Mouse (Mus musculus) midbrain, embryonic 13.5 days (tissue): ENCODE measurements around the gene Spag9. TPM values are rescaled to one million over a fixed set of nuclear protein-coding genes. Genes with fewer than 3 reads are reported as not detected.

Experiments
- ATAC-seq: fragments of 200-750 bp; cut with Nextera tagmentation; 2 replicates; pipeline ENCODE4 v1.8.0; 2017; ENCODE audit warnings: mild to moderate bottlenecking, moderate TSS enrichment, moderate library complexity
- H3K27ac ChIP-seq: fragments of 300-500 bp; sonication (generic); 2 replicates; pipeline ENCODE4 v1.5.1; 2015; ENCODE audit warnings: inconsistent platforms, mild to moderate bottlenecking, moderate library complexity
- H3K27me3 ChIP-seq: fragments of 300-500 bp; sonication (generic); 2 replicates; pipeline ENCODE4 v1.6.1; 2015; ENCODE audit warnings: mild to moderate bottlenecking, inconsistent platforms
- H3K36me3 ChIP-seq: fragments of 300-500 bp; sonication (generic); 2 replicates; pipeline ENCODE4 v1.6.1; 2015; ENCODE audit warnings: mild to moderate bottlenecking, inconsistent platforms
- H3K4me1 ChIP-seq: fragments of 300-500 bp; sonication (generic); replicated peaks from 2 replicates; pipeline ENCODE4 v1.6.1; 2015; ENCODE audit warnings: inconsistent platforms
- H3K4me2 ChIP-seq: fragments of 300-500 bp; sonication (generic); replicated peaks from 2 replicates; pipeline ENCODE4 v1.6.1; 2015; ENCODE audit warnings: moderate library complexity, mild to moderate bottlenecking, inconsistent platforms
- H3K4me3 ChIP-seq: fragments of 300-500 bp; sonication (generic); replicated peaks from 2 replicates; pipeline ENCODE4 v1.5.1; 2015; ENCODE audit warnings: mild to moderate bottlenecking, inconsistent platforms
- H3K9ac ChIP-seq: fragments of 300-500 bp; sonication (generic); replicated peaks from 2 replicates; pipeline ENCODE4 v1.6.1; 2015; ENCODE audit warnings: mild to moderate bottlenecking, inconsistent platforms
- H3K9me3 ChIP-seq: fragments of 300-500 bp; sonication (generic); 2 replicates; pipeline ENCODE4 v1.6.1; 2016; ENCODE audit warnings: mild to moderate bottlenecking, inconsistent platforms
- WGBS: fragments of 180-500 bp; shearing (Covaris S2); methylation state at CpG from one replicate; pipeline ENCODE4 v1.1.7; 2015; 5-methylcytosine and 5-hydroxymethylcytosine counted together
- polyA plus RNA-seq: library from polyadenylated mRNA; unstranded; fragments of >200 nt; fragmentation: Nextera tagmentation; extraction: Ambion mirVana; gene quantifications from 2 replicates; pipeline ENCODE4 v1.2.1, GENCODE M21; 2015

Spag9 gene
- polyA plus RNA-seq, 1 experiment from 2014 or later = 109 TPM

- no peaks in the 10 kb centered on the region for H3K36me3 ChIP-seq
- no peak for ATAC-seq
- no peak overlapping the region for H3K9ac ChIP-seq
- H3K27me3 ChIP-seq = no peaks in the 10 kb centered on the region
- H3K4me1 ChIP-seq = no peaks in the 10 kb centered on the region
- 78% methylated on average over 8 of the region's 8 CpGs for WGBS
- no peak overlapping the region for H3K27ac ChIP-seq
- H3K4me3 ChIP-seq = no peak overlapping the region
- H3K9me3 ChIP-seq = no peaks in the 10 kb centered on the region
- H3K4me2 ChIP-seq = no peak overlapping the region
Measured at GRCm38 (mm10) chr11:93987625-93988327, 8.1 kb upstream of the Spag9 start.

GRCm38 (mm10) chr11:93988328-93989062, 7.4 kb upstream of the Spag9 start:
- Histone ChIP-seq H3K9ac (no peak overlapping the region), H3K4me1 (no peaks in the 10 kb centered on the region), H3K9me3 (no peaks in the 10 kb centered on the region), H3K27me3 (no peaks in the 10 kb centered on the region), H3K4me2 (no peak overlapping the region), H3K4me3 (no peak overlapping the region), H3K27ac (no peak overlapping the region), H3K36me3 (no peaks in the 10 kb centered on the region)
- 69% methylated on average over 12 of the region's 12 CpGs for WGBS
- no peak for ATAC-seq

GRCm38 (mm10) chr11:93994531-93994930, 1.4 kb upstream of the Spag9 start:
- peak overlapping the region; percentile 95; the same call in 1 of the 2 replicates for H3K4me3 ChIP-seq
- H3K9me3 ChIP-seq = no peaks in the 10 kb centered on the region
- peak overlapping the region; percentile 99 for H3K4me2 ChIP-seq
- peak overlapping the region; percentile 91; the same call in 1 of the 2 replicates for H3K9ac ChIP-seq
- 68% methylated on average over 5 of the region's 5 CpGs for WGBS
- H3K27ac ChIP-seq = no peak overlapping the region; the same call in 1 of the 2 replicates
- peaks cover 40% of the 10 kb centered on the region for H3K4me1 ChIP-seq
- H3K27me3 ChIP-seq = no peaks in the 10 kb centered on the region
- no peaks in the 10 kb centered on the region for H3K36me3 ChIP-seq
- ATAC-seq = no peak

- Histone ChIP-seq H3K4me1 (peaks cover 43% of the 10 kb centered on the region), H3K27me3 (no peaks in the 10 kb centered on the region), H3K4me2 (peak overlapping the region; percentile 99), H3K9me3 (no peaks in the 10 kb centered on the region), H3K27ac (peak overlapping the region; percentile 94), H3K4me3 (peak overlapping the region; percentile 95), H3K36me3 (no peaks in the 10 kb centered on the region), H3K9ac (peak overlapping the region; percentile 91)
- ATAC-seq = peak; percentile 44
- WGBS = 9% methylated on average over 15 of the region's 15 CpGs
Measured at GRCm38 (mm10) chr11:93995111-93995719, 676 bp upstream of the Spag9 start.

GRCm38 (mm10) chr11:93996306-93997140, 632 bp downstream of the Spag9 start:
- Histone ChIP-seq H3K9ac (peak overlapping the region; percentile 91), H3K36me3 (no peaks in the 10 kb centered on the region), H3K4me3 (peak overlapping the region; percentile 95), H3K27ac (peak overlapping the region; percentile 94), H3K27me3 (no peaks in the 10 kb centered on the region), H3K4me1 (peaks cover 43% of the 10 kb centered on the region), H3K9me3 (no peaks in the 10 kb centered on the region), H3K4me2 (peak overlapping the region; percentile 99)
- under 1% methylated on average over 58 of the region's 58 CpGs for WGBS
- ATAC-seq = peak; percentile 82

GRCm38 (mm10) chr11:93997141-93997775, 1.4 kb downstream of the Spag9 start:
- H3K27me3 ChIP-seq = no peaks in the 10 kb centered on the region
- 39% methylated on average over 13 of the region's 13 CpGs for WGBS
- H3K9ac ChIP-seq = peak overlapping the region; percentile 91
- peaks cover under 1% of the 10 kb centered on the region for H3K36me3 ChIP-seq
- no peak for ATAC-seq
- H3K4me2 ChIP-seq = peak overlapping the region; percentile 99
- H3K9me3 ChIP-seq = no peaks in the 10 kb centered on the region
- H3K4me1 ChIP-seq = peaks cover 43% of the 10 kb centered on the region
- peak overlapping the region; percentile 95 for H3K4me3 ChIP-seq
- no peak overlapping the region for H3K27ac ChIP-seq

GRCm38 (mm10) chr11:93999276-93999675, 3.4 kb downstream of the Spag9 start:
- no peak for ATAC-seq
- Histone ChIP-seq H3K4me3 (no peak overlapping the region), H3K9me3 (no peaks in the 10 kb centered on the region), H3K4me2 (no peak overlapping the region), H3K9ac (0 out of 2 replicates have a peak overlapping the region, but pooled peaks have one; percentile 2), H3K27ac (no peak overlapping the region), H3K36me3 (peaks cover 6% of the 10 kb centered on the region), H3K4me1 (peaks cover 43% of the 10 kb centered on the region), H3K27me3 (no peaks in the 10 kb centered on the region)

GRCm38 (mm10) chr11:94003346-94003745, 7.5 kb downstream of the Spag9 start:
- Histone ChIP-seq H3K4me3 (no peak overlapping the region), H3K9ac (no peak overlapping the region), H3K9me3 (no peaks in the 10 kb centered on the region), H3K36me3 (peaks cover 6% of the 10 kb centered on the region), H3K4me2 (no peak overlapping the region), H3K27ac (no peak overlapping the region), H3K27me3 (no peaks in the 10 kb centered on the region), H3K4me1 (peaks cover 15% of the 10 kb centered on the region)
- no peak for ATAC-seq
- WGBS = 93% methylated on average over 2 of the region's 2 CpGs

GRCm38 (mm10) chr11:94019091-94019490, 23.2 kb downstream of the Spag9 start:
- H3K9me3 ChIP-seq = no peaks in the 10 kb centered on the region
- H3K9ac ChIP-seq = no peak overlapping the region
- no peak overlapping the region for H3K27ac ChIP-seq
- H3K4me2 ChIP-seq = no peak overlapping the region
- WGBS = 93% methylated on average over 5 of the region's 5 CpGs
- peaks cover 5% of the 10 kb centered on the region; the same call in 1 of the 2 replicates for H3K36me3 ChIP-seq
- no peak overlapping the region for H3K4me3 ChIP-seq
- no peaks in the 10 kb centered on the region for H3K27me3 ChIP-seq
- peaks cover 4% of the 10 kb centered on the region; the same call in 1 of the 2 replicates for H3K4me1 ChIP-seq
- no peak for ATAC-seq

GRCm38 (mm10) chr11:94020403-94020802, 24.5 kb downstream of the Spag9 start:
- Histone ChIP-seq H3K36me3 (peaks cover 5% of the 10 kb centered on the region; the same call in 1 of the 2 replicates), H3K4me1 (peaks cover 4% of the 10 kb centered on the region; the same call in 1 of the 2 replicates), H3K4me2 (no peak overlapping the region), H3K27me3 (no peaks in the 10 kb centered on the region), H3K9ac (no peak overlapping the region), H3K27ac (no peak overlapping the region), H3K9me3 (no peaks in the 10 kb centered on the region), H3K4me3 (no peak overlapping the region)
- no peak for ATAC-seq
- WGBS = 69% methylated on average over 6 of the region's 6 CpGs

GRCm38 (mm10) chr11:94026289-94026688, 30.4 kb downstream of the Spag9 start:
- Histone ChIP-seq H3K9me3 (no peaks in the 10 kb centered on the region), H3K4me3 (no peak overlapping the region), H3K9ac (no peak overlapping the region), H3K27ac (no peak overlapping the region), H3K36me3 (no peaks in the 10 kb centered on the region), H3K27me3 (no peaks in the 10 kb centered on the region), H3K4me1 (no peaks in the 10 kb centered on the region), H3K4me2 (no peak overlapping the region)
- WGBS = 97% methylated on average over 4 of the region's 4 CpGs
- no peak for ATAC-seq
